Mouse (Mus musculus): ENCODE results near the gene Aamp. TPM values are rescaled to one million over a fixed set of nuclear protein-coding genes. Genes with fewer than 3 reads are reported as not detected.
A peak's percentile ranks its signal among the peaks of the same experiment; 100 is the strongest.
"Not testable (repeated sequence)": the region's sequence is repeated elsewhere in the genome, so short reads cannot be mapped to it uniquely, and the experiment has no call there.

The Aamp gene
- polyA plus RNA-seq, 1 experiment from 2014 or later: 252 TPM

- Histone ChIP-seq H3K27me3 (replicated peaks; ENCODE audit: control insufficient read depth, insufficient read depth, low read length) (no peaks in the 10 kb centered on the region), H3K27ac (ENCODE audit: low read depth) (no peak overlapping the region), H3K4me2 (ENCODE audit: low read length) (no peak overlapping the region), H3K9me3 (ENCODE audit: control insufficient read depth, low read length) (no peaks in the 10 kb centered on the region), H3K36me3 (ENCODE audit: control insufficient read depth, insufficient read depth, low read length) (peaks cover 68% of the 10 kb centered on the region), H3K4me1 (replicated peaks; ENCODE audit: control insufficient read depth, insufficient read depth, low read length) (peaks cover 19% of the 10 kb centered on the region), H3K4me3 (ENCODE audit: low read depth, low read length) (no peak overlapping the region), H3K9ac (ENCODE audit: low read length) (no peak overlapping the region)
- ATAC-seq (replicated peaks; ENCODE audit: low FRiP score, low TSS enrichment, low read depth) (no peak), DNase-seq (ENCODE audit: low spot score) (no peak)
- WGBS: 72% methylated on average over 9 of the region's 9 CpGs
Observed at GRCm38 (mm10) chr1:74289248-74289647, 4.7 kb upstream of the Aamp start.

DNA sequence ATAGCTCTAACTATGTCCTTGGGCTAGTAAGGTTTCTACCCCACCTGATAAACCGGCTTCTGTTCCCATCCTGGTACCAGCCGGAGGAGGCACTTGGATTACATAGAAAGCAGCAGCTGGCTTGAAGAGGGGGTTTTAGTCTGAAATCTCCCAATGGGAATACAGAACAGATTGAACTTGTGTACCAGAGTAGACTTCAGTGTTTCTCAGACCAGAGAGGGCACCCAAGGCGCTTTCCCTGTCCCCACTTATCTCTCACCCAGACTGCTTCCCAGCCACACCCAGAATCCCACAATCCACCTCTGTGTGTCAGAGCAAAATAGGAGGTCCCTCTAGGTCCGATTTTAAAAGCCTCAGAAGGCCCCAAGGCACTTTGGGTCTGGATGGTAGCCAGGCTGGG is 3.8 kb upstream of the Aamp start:
- WGBS: 83% methylated on average over 4 of the region's 4 CpGs
- Histone ChIP-seq H3K9me3 (ENCODE audit: control insufficient read depth, low read length) (no peaks in the 10 kb centered on the region), H3K9ac (ENCODE audit: low read length) (no peak overlapping the region), H3K27me3 (replicated peaks; ENCODE audit: control insufficient read depth, insufficient read depth, low read length) (no peaks in the 10 kb centered on the region), H3K36me3 (ENCODE audit: control insufficient read depth, insufficient read depth, low read length) (peaks cover 59% of the 10 kb centered on the region), H3K27ac (ENCODE audit: low read depth) (no peak overlapping the region), H3K4me1 (replicated peaks; ENCODE audit: control insufficient read depth, insufficient read depth, low read length) (peaks cover 16% of the 10 kb centered on the region), H3K4me3 (ENCODE audit: low read depth, low read length) (no peak overlapping the region), H3K4me2 (ENCODE audit: low read length) (no peak overlapping the region)
- DNase-seq (ENCODE audit: low spot score): no peak
- no peak for ATAC-seq (replicated peaks; ENCODE audit: low FRiP score, low TSS enrichment, low read depth)

DNA sequence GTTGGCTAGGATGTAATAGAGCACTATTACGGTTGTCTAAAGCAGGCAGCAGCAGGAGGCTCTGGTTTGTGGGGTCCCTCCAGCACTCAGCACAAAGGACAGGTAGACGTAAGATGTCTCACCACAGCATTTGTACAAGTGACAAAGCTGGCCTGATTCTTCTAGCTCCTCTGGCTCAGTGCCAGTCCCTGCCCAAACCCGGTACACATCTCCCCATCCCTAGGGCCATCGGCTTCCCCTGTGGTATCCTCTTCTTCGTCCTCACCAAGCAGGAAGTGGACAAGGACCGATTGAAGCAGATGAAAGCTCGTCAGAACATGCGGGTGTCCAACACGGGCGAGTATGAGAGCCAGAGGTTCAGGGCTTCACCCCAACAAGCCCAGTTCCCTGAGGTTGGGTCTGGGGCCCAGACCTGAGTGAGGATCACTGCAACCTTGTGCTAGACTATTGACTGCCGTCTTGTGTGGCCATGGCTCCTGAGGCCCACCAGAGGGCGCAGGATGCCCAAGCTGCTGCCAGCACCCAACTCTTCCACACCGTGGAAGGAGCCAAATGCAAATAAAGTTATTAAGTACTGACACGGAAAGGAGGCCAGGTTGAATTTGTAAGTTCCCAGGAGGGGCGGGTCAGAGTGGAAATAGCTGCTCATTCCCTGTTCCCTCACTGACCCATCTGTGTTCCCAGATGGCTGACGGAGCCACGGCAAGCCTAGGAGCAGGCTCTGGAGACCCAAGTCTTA is 2.5 kb upstream of the Aamp start:
- H3K9ac ChIP-seq (ENCODE audit: low read length): not testable (repeated sequence)
- H3K36me3 ChIP-seq (ENCODE audit: control insufficient read depth, insufficient read depth, low read length): peaks cover 57% of the 10 kb centered on the region

DNA sequence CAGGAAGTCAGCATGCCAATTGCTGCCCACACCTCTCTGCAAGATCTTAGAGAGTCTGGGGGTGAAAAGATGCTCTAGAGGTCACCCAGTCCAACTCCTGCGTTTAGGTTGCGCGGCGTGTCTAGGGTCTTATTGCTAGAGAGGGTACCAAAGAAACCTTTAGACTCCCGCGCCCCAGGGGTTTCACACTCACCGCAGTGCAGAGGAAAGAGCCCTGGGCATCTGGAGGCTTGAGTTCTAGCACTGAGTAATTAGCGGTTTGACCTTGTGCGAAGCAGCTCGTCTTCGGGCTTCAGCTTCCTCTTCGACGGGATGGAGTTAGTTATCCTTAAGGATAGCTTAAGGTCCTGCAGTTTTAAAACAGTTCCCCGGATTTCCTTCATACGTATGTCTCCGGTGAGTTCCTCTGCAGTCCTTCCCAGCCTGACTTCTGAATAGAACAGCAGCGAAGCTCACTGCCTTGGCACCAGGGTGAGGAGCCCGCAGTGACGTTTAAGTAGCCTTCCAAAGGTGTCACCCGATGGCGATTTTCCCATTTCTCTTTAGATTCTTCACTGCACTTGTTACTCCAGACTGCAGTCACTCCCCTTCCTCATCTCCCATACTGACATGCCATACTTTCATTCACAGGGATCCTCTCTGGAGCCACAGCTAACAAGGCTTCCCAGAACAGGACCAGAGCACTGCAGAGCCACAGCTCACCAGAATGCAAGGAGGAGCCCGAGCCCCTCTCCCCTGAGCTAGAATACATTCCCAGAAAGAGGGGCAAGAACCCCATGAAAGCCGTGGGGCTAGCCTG is 873 bp upstream of the Aamp start:
- Histone ChIP-seq H3K4me3 (ENCODE audit: low read depth, low read length) (peak overlapping the region; percentile 57), H3K36me3 (ENCODE audit: control insufficient read depth, insufficient read depth, low read length) (peaks cover 58% of the 10 kb centered on the region), H3K9ac (ENCODE audit: low read length) (peak overlapping the region; percentile 40), H3K9me3 (ENCODE audit: control insufficient read depth, low read length) (no peaks in the 10 kb centered on the region), H3K4me1 (replicated peaks; ENCODE audit: control insufficient read depth, insufficient read depth, low read length) (peaks cover 30% of the 10 kb centered on the region), H3K4me2 (ENCODE audit: low read length) (peak overlapping the region; percentile 85), H3K27ac (ENCODE audit: low read depth) (no peak overlapping the region), H3K27me3 (replicated peaks; ENCODE audit: control insufficient read depth, insufficient read depth, low read length) (no peaks in the 10 kb centered on the region)
- 4% methylated on average over 23 of the region's 23 CpGs for WGBS
- peak; percentile 69 for DNase-seq (ENCODE audit: low spot score)
- no peak for ATAC-seq (replicated peaks; ENCODE audit: low FRiP score, low TSS enrichment, low read depth)

More for the DNA sequence above, 2.5 kb upstream of the Aamp start:
- H3K9me3 ChIP-seq (ENCODE audit: control insufficient read depth, low read length); H3K27ac ChIP-seq (ENCODE audit: low read depth); H3K4me2 ChIP-seq (ENCODE audit: low read length); H3K4me3 ChIP-seq (ENCODE audit: low read depth, low read length); ATAC-seq (replicated peaks; ENCODE audit: low FRiP score, low TSS enrichment, low read depth); DNase-seq (ENCODE audit: low spot score); H3K27me3 ChIP-seq (replicated peaks; ENCODE audit: control insufficient read depth, insufficient read depth, low read length): not testable (repeated sequence)
- peaks cover 28% of the 10 kb centered on the region for H3K4me1 ChIP-seq (replicated peaks; ENCODE audit: control insufficient read depth, insufficient read depth, low read length)
- WGBS: 60% methylated on average over 15 of the region's 17 CpGs

GRCm38 (mm10) chr1:74283686-74284463 is 663 bp downstream of the Aamp start:
- peak; percentile 66 for DNase-seq (ENCODE audit: low spot score)
- Histone ChIP-seq H3K4me1 (replicated peaks; ENCODE audit: control insufficient read depth, insufficient read depth, low read length) (peaks cover 32% of the 10 kb centered on the region), H3K27ac (ENCODE audit: low read depth) (peak overlapping the region; percentile 64; the same call in 1 of the 2 replicates), H3K9me3 (ENCODE audit: control insufficient read depth, low read length) (no peaks in the 10 kb centered on the region), H3K27me3 (replicated peaks; ENCODE audit: control insufficient read depth, insufficient read depth, low read length) (no peaks in the 10 kb centered on the region), H3K36me3 (ENCODE audit: control insufficient read depth, insufficient read depth, low read length) (peaks cover 59% of the 10 kb centered on the region), H3K9ac (ENCODE audit: low read length) (peak overlapping the region; percentile 72), H3K4me3 (ENCODE audit: low read depth, low read length) (peak overlapping the region; percentile 70), H3K4me2 (ENCODE audit: low read length) (peak overlapping the region; percentile 93)
- ATAC-seq (replicated peaks; ENCODE audit: low FRiP score, low TSS enrichment, low read depth): peak; percentile 50
- 11% methylated on average over 15 of the region's 15 CpGs for WGBS

DNA sequence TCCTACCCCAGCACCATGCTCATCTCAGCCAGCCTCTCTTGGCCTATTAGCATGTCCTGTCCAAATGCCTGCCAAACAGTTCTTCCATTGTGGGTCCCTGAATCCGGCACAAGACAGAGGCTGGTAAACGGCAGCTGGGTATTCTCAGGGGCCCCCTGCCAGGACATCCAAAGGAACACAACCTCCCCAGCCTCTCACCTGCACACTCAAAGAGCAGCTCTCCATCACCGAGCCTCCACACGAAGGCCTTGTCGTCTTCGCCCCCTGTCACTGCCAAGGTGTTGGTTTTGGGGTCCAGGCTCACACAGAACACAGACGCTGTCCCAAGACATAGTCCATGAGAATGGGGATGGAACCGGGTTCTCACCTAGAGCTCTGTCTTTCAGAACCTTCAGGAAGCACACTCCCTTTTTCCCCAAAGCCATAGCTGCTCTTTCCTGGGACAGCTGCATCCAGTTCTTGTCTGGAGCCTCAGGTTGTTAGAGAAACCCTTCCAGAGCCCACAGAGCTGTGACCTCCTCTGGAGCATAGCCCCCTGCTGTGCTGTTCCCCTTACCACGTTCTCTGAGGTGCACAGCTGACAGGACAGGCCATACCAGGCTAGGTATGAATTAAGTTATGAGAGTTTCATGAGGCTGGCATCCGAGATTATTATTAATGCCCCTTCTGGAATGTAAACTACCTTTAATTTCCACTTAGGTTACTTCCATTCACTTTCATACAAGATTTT is 1.5 kb downstream of the Aamp start:
- DNase-seq (ENCODE audit: low spot score): no peak
- Histone ChIP-seq H3K36me3 (ENCODE audit: control insufficient read depth, insufficient read depth, low read length) (peaks cover 53% of the 10 kb centered on the region), H3K4me1 (replicated peaks; ENCODE audit: control insufficient read depth, insufficient read depth, low read length) (peaks cover 32% of the 10 kb centered on the region), H3K27me3 (replicated peaks; ENCODE audit: control insufficient read depth, insufficient read depth, low read length) (no peaks in the 10 kb centered on the region), H3K9me3 (ENCODE audit: control insufficient read depth, low read length) (no peaks in the 10 kb centered on the region), H3K4me3 (ENCODE audit: low read depth, low read length) (0 out of 2 replicates have a peak overlapping the region, but pooled peaks have one; percentile 70), H3K4me2 (ENCODE audit: low read length) (peak overlapping the region; percentile 93), H3K27ac (ENCODE audit: low read depth) (no peak overlapping the region), H3K9ac (ENCODE audit: low read length) (no peak overlapping the region)
- WGBS: 82% methylated on average over 10 of the region's 10 CpGs
- ATAC-seq (replicated peaks; ENCODE audit: low FRiP score, low TSS enrichment, low read depth): no peak

GRCm38 (mm10) chr1:74281886-74282285 is 2.7 kb downstream of the Aamp start:
- Histone ChIP-seq H3K27me3 (replicated peaks; ENCODE audit: control insufficient read depth, insufficient read depth, low read length) (no peaks in the 10 kb centered on the region), H3K4me2 (ENCODE audit: low read length) (no peak overlapping the region), H3K36me3 (ENCODE audit: control insufficient read depth, insufficient read depth, low read length) (peaks cover 49% of the 10 kb centered on the region), H3K27ac (ENCODE audit: low read depth) (no peak overlapping the region), H3K9me3 (ENCODE audit: control insufficient read depth, low read length) (no peaks in the 10 kb centered on the region), H3K4me3 (ENCODE audit: low read depth, low read length) (no peak overlapping the region), H3K9ac (ENCODE audit: low read length) (no peak overlapping the region), H3K4me1 (replicated peaks; ENCODE audit: control insufficient read depth, insufficient read depth, low read length) (peaks cover 44% of the 10 kb centered on the region)
- DNase-seq (ENCODE audit: low spot score) (no peak), ATAC-seq (replicated peaks; ENCODE audit: low FRiP score, low TSS enrichment, low read depth) (no peak)
- WGBS: 95% methylated on average over 8 of the region's 8 CpGs

DNA sequence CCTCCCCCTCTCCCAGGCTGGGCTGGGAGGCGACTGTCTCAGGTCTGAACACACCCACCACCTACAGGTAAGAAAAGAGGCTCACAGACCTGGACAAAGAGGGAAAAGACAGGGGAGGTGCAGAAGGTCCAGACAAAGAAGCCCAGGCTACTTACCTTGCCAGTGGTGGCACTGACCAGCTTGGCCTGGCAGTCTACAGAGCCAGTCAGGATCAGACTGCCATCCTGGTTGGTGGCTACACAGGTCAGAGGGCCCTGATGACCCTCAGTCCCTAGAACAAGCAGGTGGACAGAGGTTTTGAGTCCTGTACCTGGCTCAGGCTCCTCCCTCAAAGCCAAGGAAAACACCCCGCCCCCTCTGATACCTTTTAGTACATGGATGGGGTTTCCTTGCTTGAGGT is 3.2 kb downstream of the Aamp start:
- Histone ChIP-seq H3K27ac (ENCODE audit: low read depth) (no peak overlapping the region), H3K27me3 (replicated peaks; ENCODE audit: control insufficient read depth, insufficient read depth, low read length) (no peaks in the 10 kb centered on the region), H3K36me3 (ENCODE audit: control insufficient read depth, insufficient read depth, low read length) (peaks cover 44% of the 10 kb centered on the region), H3K4me1 (replicated peaks; ENCODE audit: control insufficient read depth, insufficient read depth, low read length) (peaks cover 45% of the 10 kb centered on the region), H3K4me3 (ENCODE audit: low read depth, low read length) (no peak overlapping the region), H3K4me2 (ENCODE audit: low read length) (no peak overlapping the region), H3K9me3 (ENCODE audit: control insufficient read depth, low read length) (no peaks in the 10 kb centered on the region), H3K9ac (ENCODE audit: low read length) (no peak overlapping the region)
- 83% methylated on average over 2 of the region's 2 CpGs for WGBS
- DNase-seq (ENCODE audit: low spot score) (no peak), ATAC-seq (replicated peaks; ENCODE audit: low FRiP score, low TSS enrichment, low read depth) (no peak)

Measured in intestine, embryonic 14.5 days (tissue).